Mouse (Mus musculus): ENCODE data around the gene Calr4. TPM values are rescaled to one million over a fixed set of nuclear protein-coding genes. Genes with fewer than 3 reads are reported as not detected.

Calr4 gene
- total and polyA plus RNA-seq, 3 experiments = not detected

DNA sequence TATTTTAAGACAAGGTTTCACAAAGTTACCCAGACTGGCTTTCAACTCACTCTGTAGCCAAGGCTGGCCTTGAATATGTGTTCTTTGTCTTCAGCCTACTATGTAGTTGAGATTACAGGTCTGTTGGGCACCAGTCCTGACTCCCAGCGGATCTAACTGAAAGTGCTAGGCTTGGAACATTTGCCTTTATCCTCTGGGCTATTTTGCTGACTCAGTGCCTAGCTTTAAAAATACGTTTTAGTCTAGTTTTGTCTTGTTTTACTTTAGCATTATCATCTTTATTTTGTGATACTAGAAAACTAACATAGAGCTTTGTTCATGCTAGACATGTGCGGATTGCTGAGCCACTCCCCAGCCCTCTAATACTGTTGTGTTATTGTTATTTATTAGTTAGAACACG is 17.9 kb downstream of the Calr4 start:
- no peak for TF ChIP-seq BHLHE40 (IDR thresholded peaks at IDR 0.05; ENCODE audit: low read depth, low read length)
- TF ChIP-seq MAFK (IDR thresholded peaks at IDR 0.05; ENCODE audit: insufficient replicate concordance, low read length) = peak; percentile 75
- H3K79me2 ChIP-seq (replicated peaks; ENCODE audit: control insufficient read depth, extremely low read depth, insufficient read depth, poor library complexity, severe bottlenecking) = no peaks in the 10 kb centered on the region
- in situ Hi-C loops (cut with MboI; ENCODE audit: low pct_ligation_motif_present, low pct_unique_long_range_greater_than_20kb, low sequenced_read_pairs) (no loop called here), dilution Hi-C loops (cut with MboI; ENCODE audit: extremely low pct_ligation_motif_present, extremely low pct_unique_long_range_greater_than_20kb, low sequenced_read_pairs) (no loop called here)
- H3K9me3 ChIP-seq (replicated peaks; ENCODE audit: low read length) = no peaks in the 10 kb centered on the region
- no peaks in the 10 kb centered on the region for H3K27me3 ChIP-seq (replicated peaks)
- H3K9ac ChIP-seq (ENCODE audit: insufficient read depth, low read depth) = 0 out of 2 replicates have a peak overlapping the region, but pooled peaks have one; percentile 5
- no peak for DNase-seq (ENCODE audit: extremely low read depth)
- H3K27ac ChIP-seq (ENCODE audit: insufficient read depth, low read depth) = no peak overlapping the region
- H3K4me1 ChIP-seq (ENCODE audit: control insufficient read depth in 1 of 2, insufficient read depth in 2 of 2) = peaks cover 0 to 12% of the 10 kb centered on the region in 2 experiments; a peak in 2 of 4 replicates
- no peak overlapping the region for H3K4me2 ChIP-seq (ENCODE audit: insufficient read depth, low read depth, poor library complexity, severe bottlenecking)
- H3K4me3 ChIP-seq (replicated peaks in 1 of 3; ENCODE audit: low read depth in 2 of 3, low read length in 2 of 3, poor library complexity in 1 of 3) = no peak overlapping the region
- H3K36me3 ChIP-seq (replicated peaks in 1 of 2; ENCODE audit: control insufficient read depth in 1 of 2, insufficient read depth in 1 of 2, low read length in 1 of 2) = no peaks in the 10 kb centered on the region

DNA sequence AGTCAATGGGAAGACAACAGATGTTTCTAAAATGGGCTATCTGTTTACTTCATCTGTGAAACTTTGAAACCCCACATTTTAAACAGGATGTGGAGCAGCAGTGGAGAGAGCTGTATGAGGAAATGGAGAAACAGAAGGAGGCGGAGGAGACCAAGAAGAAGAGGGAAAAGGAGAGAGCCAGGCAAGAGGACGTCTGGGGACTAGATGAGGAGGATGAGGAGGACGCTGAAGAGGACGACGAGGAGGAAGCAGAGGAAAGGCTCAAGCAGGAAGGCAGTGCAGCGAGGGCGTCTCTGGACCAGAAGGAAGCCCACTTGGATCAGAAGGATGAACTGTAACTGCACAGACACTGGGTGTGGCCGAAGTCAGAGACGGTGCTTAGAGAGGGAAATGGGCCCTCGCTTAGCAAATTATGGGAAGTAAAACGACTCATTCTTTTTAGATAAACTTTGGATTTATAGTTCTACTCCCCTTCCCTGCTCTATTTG is 19.4 kb downstream of the Calr4 start:
- TF ChIP-seq RCOR1 (conservative IDR thresholded peaks at IDR 0.05; ENCODE audit: low read depth, low read length) (no peak), POLR2AphosphoS2 (IDR thresholded peaks at IDR 0.05; ENCODE audit: low read depth, low read length) (no peak), MEF2A (IDR thresholded peaks at IDR 0.05; ENCODE audit: borderline replicate concordance, low read depth, low read length) (no peak), MYC (IDR thresholded peaks at IDR 0.05; ENCODE audit: low read depth, low read length) (no peak), IRF4 (IDR thresholded peaks at IDR 0.05; ENCODE audit: low read depth, low read length) (no peak), TCF12 (IDR thresholded peaks at IDR 0.05; ENCODE audit: low read depth, low read length) (no peak), CHD1 (IDR thresholded peaks at IDR 0.05; ENCODE audit: low read depth, low read length) (no peak), ZNF384 (IDR thresholded peaks at IDR 0.05; ENCODE audit: low read depth, low read length) (no peak), KAT2A (IDR thresholded peaks at IDR 0.05; ENCODE audit: insufficient replicate concordance, low read length) (no peak), MAX (IDR thresholded peaks at IDR 0.05; ENCODE audit: low read length) (no peak), MAFK (IDR thresholded peaks at IDR 0.05; ENCODE audit: insufficient replicate concordance, low read length) (no peak), JUN (IDR thresholded peaks at IDR 0.05; ENCODE audit: insufficient read depth, low read depth, low read length) (no peak)
- Histone ChIP-seq H3K79me2 (replicated peaks; ENCODE audit: control insufficient read depth, extremely low read depth, insufficient read depth, poor library complexity, severe bottlenecking) (no peaks in the 10 kb centered on the region), H3K27ac (ENCODE audit: insufficient read depth, low read depth) (no peak overlapping the region), H3K36me3 (replicated peaks in 1 of 2; ENCODE audit: control insufficient read depth in 1 of 2, insufficient read depth in 1 of 2, low read length in 1 of 2) (no peaks in the 10 kb centered on the region), H3K9ac (ENCODE audit: insufficient read depth, low read depth) (no peak overlapping the region), H3K9me3 (replicated peaks; ENCODE audit: low read length) (no peaks in the 10 kb centered on the region), H3K27me3 (replicated peaks) (no peaks in the 10 kb centered on the region), H3K4me2 (ENCODE audit: insufficient read depth, low read depth, poor library complexity, severe bottlenecking) (no peak overlapping the region), H3K4me1 (ENCODE audit: control insufficient read depth in 1 of 2, insufficient read depth in 2 of 2) (peaks cover 0 to 12% of the 10 kb centered on the region in 2 experiments; a peak in 2 of 4 replicates), H3K4me3 (replicated peaks in 1 of 3; ENCODE audit: low read depth in 2 of 3, low read length in 2 of 3, poor library complexity in 1 of 3) (no peak overlapping the region)
- dilution Hi-C loops (cut with MboI; ENCODE audit: extremely low pct_ligation_motif_present, extremely low pct_unique_long_range_greater_than_20kb, low sequenced_read_pairs) (no loop called here), in situ Hi-C loops (cut with MboI; ENCODE audit: low pct_ligation_motif_present, low pct_unique_long_range_greater_than_20kb, low sequenced_read_pairs) (no loop called here)
- no peak for DNase-seq (ENCODE audit: extremely low read depth)

DNA sequence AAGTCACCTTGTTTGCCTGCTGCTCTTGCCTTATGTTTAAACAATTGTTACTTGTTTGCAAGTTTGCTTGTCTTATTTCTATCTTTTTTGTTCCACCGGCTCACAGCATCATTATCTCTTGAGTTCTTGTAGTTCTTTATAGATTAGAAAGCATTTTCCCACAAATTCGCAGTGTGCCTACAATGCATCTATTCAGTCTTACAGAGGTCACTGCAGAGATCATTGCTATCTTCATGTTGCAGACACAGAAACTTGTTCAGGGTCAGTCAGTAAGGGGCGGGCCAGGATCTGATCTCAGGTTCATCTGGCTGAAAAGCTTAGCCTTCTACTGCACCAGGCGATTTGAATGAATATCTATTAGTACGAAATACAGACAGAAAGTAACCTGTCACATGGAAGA is 20.2 kb downstream of the Calr4 start:
- dilution Hi-C loops (cut with MboI; ENCODE audit: extremely low pct_ligation_motif_present, extremely low pct_unique_long_range_greater_than_20kb, low sequenced_read_pairs) = no loop called here
- no peak for DNase-seq (ENCODE audit: extremely low read depth)
- no peak overlapping the region for H3K4me3 ChIP-seq (replicated peaks in 1 of 3; ENCODE audit: low read depth in 2 of 3, low read length in 2 of 3, poor library complexity in 1 of 3)
- TF ChIP-seq ZMIZ1 (IDR thresholded peaks at IDR 0.05; ENCODE audit: low read depth, low read length) (no peak), POLR2A (IDR thresholded peaks at IDR 0.05; ENCODE audit: low read depth, low read length) (no peak), USF2 (conservative IDR thresholded peaks at IDR 0.05; ENCODE audit: low read depth, low read length) (no peak), JUN (IDR thresholded peaks at IDR 0.05; ENCODE audit: insufficient read depth, low read depth, low read length) (no peak), E2F4 (IDR thresholded peaks at IDR 0.05; ENCODE audit: insufficient replicate concordance, low read depth, low read length) (no peak), CHD2 (IDR thresholded peaks at IDR 0.05; ENCODE audit: low read length) (no peak), MYC (IDR thresholded peaks at IDR 0.05; ENCODE audit: low read depth, low read length) (no peak), RCOR1 (conservative IDR thresholded peaks at IDR 0.05; ENCODE audit: low read depth, low read length) (no peak), MXI1 (IDR thresholded peaks at IDR 0.05; ENCODE audit: low read depth, low read length) (no peak), ZKSCAN1 (IDR thresholded peaks at IDR 0.05; ENCODE audit: borderline replicate concordance, low read depth, low read length) (no peak), NRF1 (IDR thresholded peaks at IDR 0.05; ENCODE audit: low read depth, low read length) (no peak), TCF12 (IDR thresholded peaks at IDR 0.05; ENCODE audit: low read depth, low read length) (no peak), CHD1 (IDR thresholded peaks at IDR 0.05; ENCODE audit: low read depth, low read length) (no peak), MAFK (IDR thresholded peaks at IDR 0.05; ENCODE audit: insufficient replicate concordance, low read length) (no peak), SMC3 (IDR thresholded peaks at IDR 0.05; ENCODE audit: low read depth, low read length) (no peak), ETS1 (conservative IDR thresholded peaks at IDR 0.05; ENCODE audit: low read depth, low read length) (no peak), MAZ (IDR thresholded peaks at IDR 0.05; ENCODE audit: low read depth, low read length) (no peak), JUND (conservative IDR thresholded peaks at IDR 0.05; ENCODE audit: low read depth, low read length) (no peak)

More for the DNA sequence above, 20.2 kb downstream of the Calr4 start:
- Histone ChIP-seq H3K4me1 (ENCODE audit: control insufficient read depth in 1 of 2, insufficient read depth in 2 of 2) (peaks cover 0 to 12% of the 10 kb centered on the region in 2 experiments; a peak in 2 of 4 replicates), H3K9ac (ENCODE audit: insufficient read depth, low read depth) (no peak overlapping the region), H3K4me2 (ENCODE audit: insufficient read depth, low read depth, poor library complexity, severe bottlenecking) (no peak overlapping the region), H3K9me3 (replicated peaks; ENCODE audit: low read length) (no peaks in the 10 kb centered on the region), H3K27me3 (replicated peaks) (no peaks in the 10 kb centered on the region), H3K27ac (ENCODE audit: insufficient read depth, low read depth) (no peak overlapping the region), H3K36me3 (replicated peaks in 1 of 2; ENCODE audit: control insufficient read depth in 1 of 2, insufficient read depth in 1 of 2, low read length in 1 of 2) (no peaks in the 10 kb centered on the region), H3K79me2 (replicated peaks; ENCODE audit: control insufficient read depth, extremely low read depth, insufficient read depth, poor library complexity, severe bottlenecking) (no peaks in the 10 kb centered on the region)
- in situ Hi-C loops (cut with MboI; ENCODE audit: low pct_ligation_motif_present, low pct_unique_long_range_greater_than_20kb, low sequenced_read_pairs) = no loop called here
